Mouse (Mus musculus) adrenal gland, postnatal 4 days (tissue): Measurements from ENCODE around the gene Cyp4f13. TPM values are rescaled to one million over a fixed set of nuclear protein-coding genes. Genes with fewer than 3 reads are reported as not detected.

ENCODE experiments used
- DNase-seq, 2 experiments: peaks; one replicate each; pipeline ENCODE4 v3.0.0; 2021 to 2022; ENCODE audit warnings: low spot score in 2 of 2, mixed read lengths in 2 of 2
- total RNA-seq, 2 experiments: library from RNA; stranded (reverse); gene quantifications; 2 replicates each; pipeline ENCODE4 v1.2.3; 2021

Cyp4f13 gene
- total RNA-seq, 2 experiments from 2014 or later: 71.3 to 72.6 TPM

- DNase-seq: no peak
These were observed 31.1 kb downstream of the Cyp4f13 start for GRCm38 (mm10) chr17:32916075-32916474.

GRCm38 (mm10) chr17:32906172-32906571 is 41.0 kb downstream of the Cyp4f13 start:
- no peak for DNase-seq

- peak; percentile 30 to 33 for DNase-seq
These were observed 42.0 kb downstream of the Cyp4f13 start for GRCm38 (mm10) chr17:32905239-32905638.

GRCm38 (mm10) chr17:32904414-32904813 is 42.8 kb downstream of the Cyp4f13 start:
- DNase-seq: no peak

GRCm38 (mm10) chr17:32901751-32902525 is 45.3 kb downstream of the Cyp4f13 start:
- DNase-seq: no peak

GRCm38 (mm10) chr17:32895421-32895820 is 51.8 kb downstream of the Cyp4f13 start:
- no peak for DNase-seq

GRCm38 (mm10) chr17:32893901-32894300 is 53.3 kb downstream of the Cyp4f13 start:
- DNase-seq: no peak

- peak; percentile 53 to 74 for DNase-seq
These were observed 55.7 kb downstream of the Cyp4f13 start, which contains the start of gene Zfp870 for GRCm38 (mm10) chr17:32891239-32892180. Zfp870 (minus strand) TSS chr17:32891642.

- no peak for DNase-seq
These were observed 56.4 kb downstream of the Cyp4f13 start for GRCm38 (mm10) chr17:32890852-32891238.

GRCm38 (mm10) chr17:32889611-32890010 is 57.6 kb downstream of the Cyp4f13 start:
- DNase-seq: no peak

GRCm38 (mm10) chr17:32880320-32881218 is 66.6 kb downstream of the Cyp4f13 start:
- no peak for DNase-seq

GRCm38 (mm10) chr17:32878773-32879172 is 68.4 kb downstream of the Cyp4f13 start:
- DNase-seq: no peak

- DNase-seq: no peak
These were observed 69.6 kb downstream of the Cyp4f13 start for GRCm38 (mm10) chr17:32877471-32878171.

Other genes with a start within 250 kb of the Cyp4f13 start
- 10 to 100 TPM; 66.4 to 67.8 TPM for gene Zfp871, start 159.1 kb downstream of the Cyp4f13 start, total RNA-seq
- gene Zfp811, start 137.5 kb downstream of the Cyp4f13 start, total RNA-seq: 1 to 10 TPM; 2.0 to 4.1 TPM
- gene Zfp799, start 117.1 kb downstream of the Cyp4f13 start, total RNA-seq: 10 to 100 TPM; 22.0 to 22.2 TPM
- gene Zfp870, start 55.8 kb downstream of the Cyp4f13 start, total RNA-seq: 10 to 100 TPM; 11.1 to 12.6 TPM
- 1 to 10 TPM; 3.1 to 3.3 TPM for gene Cyp4f14, start 30.1 kb downstream of the Cyp4f13 start, total RNA-seq
- gene Zfp472, start 18.4 kb upstream of the Cyp4f13 start, total RNA-seq: 1 to 10 TPM; 8.4 TPM
- gene Zfp952, start 45.7 kb upstream of the Cyp4f13 start, total RNA-seq: 10 to 100 TPM; 13.5 to 13.7 TPM
- gene Zfp763, start 86.0 kb upstream of the Cyp4f13 start, total RNA-seq: 10 to 100 TPM; 11.4 to 15.0 TPM
- gene 4921501E09Rik, start 120.7 kb upstream of the Cyp4f13 start, total RNA-seq: not detected
- gene Zfp563, start 141.9 kb upstream of the Cyp4f13 start, total RNA-seq: 10 to 100 TPM; 11.1 to 12.2 TPM
- gene Morc2b, start 192.3 kb upstream of the Cyp4f13 start, total RNA-seq: not detected
- not detected for gene Olfr55, start 221.0 kb upstream of the Cyp4f13 start, total RNA-seq
- not detected for gene Olfr239, start 243.9 kb upstream of the Cyp4f13 start, total RNA-seq